Mouse (Mus musculus) cerebellum, adult 2 months (tissue): ENCODE measurements around the gene Acap3.

Experiments used
- CTCF ChIP-seq: fragments of 200-500 bp; IDR thresholded peaks from 2 replicates; pipeline ENCODE4 v1.5.1; 2011; ENCODE audit warnings: low read depth, mild to moderate bottlenecking, control low read depth, low read length, moderate library complexity, borderline replicate concordance; ENCODE audit not compliant: insufficient read depth
- POLR2A ChIP-seq: fragments of 200-500 bp; IDR thresholded peaks from 2 replicates; pipeline ENCODE4 v1.6.1; 2011; ENCODE audit warnings: low read length, control low read depth, borderline replicate concordance; ENCODE audit not compliant: insufficient read depth

- TF ChIP-seq CTCF (no peak), POLR2A (no peak)
Measured at GRCm38 (mm10) chr4:155898318-155898717, 6.7 kb downstream of the Acap3 start.
